Mouse (Mus musculus) left cerebral cortex, postnatal 4 days (tissue): ENCODE results near the gene Mgat1. TPM values are rescaled to one million over a fixed set of nuclear protein-coding genes. Genes with fewer than 3 reads are reported as not detected.
"Not testable (repeated sequence)": the region's sequence is repeated elsewhere in the genome, so short reads cannot be mapped to it uniquely, and the experiment has no call there.

Source experiments
- DNase-seq: peaks from one replicate; pipeline ENCODE4 v3.0.0-alpha.2; 2022
- intact Hi-C: fragments of 180-260 bp; cut with DNase I; formaldehyde crosslinking; loops from one replicate; pipeline ENCODE4 v1.15.1; 2025
- total RNA-seq, 2 experiments: library from RNA; stranded (reverse); gene quantifications; 2 replicates each; pipeline ENCODE4 v1.2.3; 2021

Gene Mgat1
- total RNA-seq, 2 experiments from 2014 or later, result 54.4 to 58.7 TPM

DNA sequence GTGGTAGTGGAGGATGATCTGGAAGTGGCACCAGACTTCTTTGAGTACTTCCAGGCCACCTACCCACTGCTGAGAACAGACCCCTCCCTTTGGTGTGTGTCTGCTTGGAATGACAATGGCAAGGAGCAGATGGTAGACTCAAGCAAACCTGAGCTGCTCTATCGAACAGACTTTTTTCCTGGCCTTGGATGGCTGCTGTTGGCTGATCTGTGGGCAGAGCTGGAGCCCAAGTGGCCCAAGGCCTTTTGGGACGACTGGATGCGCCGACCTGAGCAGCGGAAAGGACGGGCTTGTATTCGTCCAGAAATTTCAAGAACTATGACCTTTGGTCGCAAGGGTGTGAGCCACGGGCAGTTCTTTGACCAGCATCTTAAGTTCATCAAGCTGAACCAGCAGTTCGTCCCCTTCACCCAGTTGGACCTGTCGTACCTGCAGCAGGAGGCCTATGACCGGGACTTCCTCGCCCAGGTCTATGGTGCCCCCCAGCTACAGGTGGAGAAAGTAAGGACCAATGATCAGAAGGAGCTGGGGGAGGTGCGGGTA, 17.4 kb downstream of the Mgat1 start:
- DNase-seq, result no peak
- intact Hi-C loops, result no loop called here

GRCm38 (mm10) chr11:49262286-49262685, 18.3 kb downstream of the Mgat1 start:
- DNase-seq, result no peak
- intact Hi-C loops, result no loop called here

- intact Hi-C loops, result no loop called here
- DNase-seq, result no peak
These were observed 19.2 kb downstream of the Mgat1 start for GRCm38 (mm10) chr11:49263149-49263548.

DNA sequence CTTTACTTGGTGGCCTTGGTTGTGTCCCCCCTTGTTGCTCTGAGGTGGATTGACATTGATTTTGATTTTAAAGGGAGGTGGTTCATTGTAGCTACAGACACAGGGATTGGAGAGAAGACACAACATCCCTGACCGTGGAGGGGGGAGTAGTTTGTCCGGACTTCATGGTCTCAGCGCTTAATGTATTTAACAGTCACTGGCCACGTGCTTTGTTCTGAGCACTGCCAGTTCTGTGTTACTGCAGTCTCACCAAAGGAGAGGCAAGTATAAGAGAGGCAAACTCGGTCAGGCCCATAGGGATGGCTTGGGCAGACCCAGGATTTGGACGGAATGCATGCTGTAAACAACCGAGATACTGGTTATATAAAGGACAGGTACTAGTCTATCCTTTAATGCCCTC, 20.1 kb downstream of the Mgat1 start:
- intact Hi-C loops, result no loop called here
- DNase-seq, result no peak

GRCm38 (mm10) chr11:49264622-49265021, 20.6 kb downstream of the Mgat1 start:
- intact Hi-C loops, result loop anchor here (5.0 kb wide), 1 partner anchor 392 kb away; the partner anchor contains the start of gene Irgm1
- DNase-seq, result no peak

DNA sequence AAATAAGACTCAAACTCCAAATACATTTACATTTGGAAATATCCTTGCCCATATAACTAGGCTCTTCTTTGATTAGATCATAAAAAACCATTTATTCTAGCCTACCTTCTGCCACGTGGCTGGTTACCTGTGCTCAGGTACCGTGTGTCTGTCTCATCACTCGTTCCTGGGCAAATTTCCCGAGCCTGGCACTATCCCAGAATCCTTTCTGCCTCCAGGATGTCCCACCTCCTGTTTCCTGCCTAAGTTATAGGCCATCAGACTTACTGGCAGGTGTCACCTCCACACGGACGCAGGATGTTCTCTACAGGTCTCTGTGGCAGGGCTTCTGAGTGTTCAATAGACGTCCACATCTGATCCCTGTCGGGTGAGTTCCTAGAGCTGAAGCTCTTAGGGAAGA, 21.1 kb downstream of the Mgat1 start:
- intact Hi-C loops, result loop anchor here (5.0 kb wide), 1 partner anchor 393 kb away; the partner anchor contains the start of gene Irgm1
- DNase-seq, result no peak

DNA sequence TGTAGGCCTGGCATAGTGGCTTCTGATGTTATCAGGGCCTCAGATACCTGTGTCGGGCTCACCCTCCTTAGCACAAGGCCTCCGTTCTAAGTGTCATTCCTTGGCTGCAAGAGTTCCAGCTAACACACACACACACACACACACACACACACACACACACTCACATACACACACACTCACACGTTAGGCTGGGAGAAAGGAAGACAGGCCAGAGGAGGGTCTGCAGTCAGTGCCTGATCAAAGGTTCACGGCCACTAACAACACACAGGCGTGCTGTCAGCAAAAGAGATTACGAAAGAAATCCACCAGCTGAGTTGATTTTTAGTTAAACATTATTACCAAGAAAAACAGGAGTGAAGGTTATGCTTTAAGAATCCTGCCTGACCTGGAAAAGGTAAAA, 22.7 kb downstream of the Mgat1 start:
- DNase-seq, result no peak
- intact Hi-C loops, result loop anchor here (5.0 kb wide), 1 partner anchor 394 kb away; the partner anchor contains the start of gene Irgm1

GRCm38 (mm10) chr11:49267316-49267715, 23.3 kb downstream of the Mgat1 start:
- no peak for DNase-seq
- intact Hi-C loops, result loop anchor here (5.0 kb wide), 1 partner anchor 395 kb away; the partner anchor contains the start of gene Irgm1

DNA sequence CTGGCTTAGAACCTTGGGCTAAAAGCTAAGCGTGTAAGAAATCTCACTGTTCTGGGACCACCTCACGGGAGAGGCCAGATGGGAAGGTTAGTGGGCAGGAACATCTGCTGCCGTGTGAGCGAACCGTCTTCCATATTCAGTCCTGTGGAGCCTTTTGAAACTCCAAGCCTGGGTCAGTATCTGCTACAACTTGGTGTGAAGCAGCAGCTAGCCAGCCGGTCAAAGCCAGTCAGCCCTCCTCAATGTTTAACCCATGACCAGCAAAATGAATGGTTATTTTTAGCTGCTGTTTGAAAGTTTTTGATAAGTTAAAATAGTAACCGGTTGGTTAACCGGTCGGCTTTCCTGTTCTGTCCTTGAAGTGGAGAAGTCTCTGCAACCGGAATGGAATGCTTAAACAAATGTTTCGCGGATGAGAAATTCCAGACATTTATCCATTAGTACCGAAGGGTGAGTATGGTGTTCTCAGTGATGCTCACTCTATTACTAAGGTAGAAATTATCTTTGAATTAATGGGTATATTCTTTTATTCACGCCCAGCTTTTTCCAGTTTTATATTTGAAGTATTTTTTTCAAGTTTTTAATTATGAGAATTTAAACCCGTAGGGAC, 24.1 kb downstream of the Mgat1 start:
- no peak for DNase-seq
- intact Hi-C loops, result loop anchor here (5.0 kb wide), 1 partner anchor 396 kb away; the partner anchor contains the start of gene Irgm1

- no peak for DNase-seq
- intact Hi-C loops, result loop anchor here (5.0 kb wide), 2 partner anchors 82 to 397 kb away; partner anchors contain the start of genes Btnl9 and Irgm1
These were observed 25.8 kb downstream of the Mgat1 start for GRCm38 (mm10) chr11:49269761-49270160.

DNA sequence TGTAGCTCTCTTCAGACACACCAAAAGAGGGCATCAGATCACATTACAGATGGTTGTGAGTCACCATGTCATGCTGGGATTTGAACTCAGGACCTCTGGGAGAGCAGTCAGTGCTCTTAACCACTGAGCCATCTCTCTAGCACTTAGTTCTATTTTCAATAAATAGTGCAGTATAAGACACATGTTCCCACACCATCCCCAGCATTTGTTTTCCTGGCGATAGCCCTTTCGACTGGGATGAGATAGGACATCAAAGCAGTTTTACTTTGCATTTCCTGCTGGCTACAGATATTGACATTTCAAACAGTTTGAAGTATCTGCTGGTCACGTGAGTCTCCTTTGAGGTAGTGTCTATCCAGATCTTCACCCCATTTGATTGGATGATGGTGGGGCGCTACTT, 26.4 kb downstream of the Mgat1 start:
- no peak for DNase-seq
- intact Hi-C loops, result loop anchor here (5.0 kb wide), 1 partner anchor 83 kb away; the partner anchor contains the start of gene Btnl9

DNA sequence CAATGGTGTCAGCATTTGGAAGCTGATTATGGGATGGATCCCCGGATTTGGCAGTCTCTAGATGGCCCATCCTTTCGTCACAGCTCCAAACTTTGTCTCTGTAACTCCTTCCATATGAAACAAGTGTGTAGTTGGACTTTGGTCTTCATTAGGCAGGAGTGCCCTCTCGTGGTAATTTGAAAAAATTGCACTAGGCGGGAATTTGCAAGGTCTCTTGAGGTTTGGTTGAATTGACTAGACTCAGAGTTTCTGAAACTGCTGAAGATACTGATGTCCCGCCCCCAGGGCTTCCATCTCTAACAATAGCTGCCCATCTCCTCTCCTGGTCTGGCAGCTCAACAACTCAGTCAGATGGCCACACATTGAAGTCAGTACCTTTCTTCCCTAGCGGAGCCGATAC, 27.3 kb downstream of the Mgat1 start:
- no peak for DNase-seq

DNA sequence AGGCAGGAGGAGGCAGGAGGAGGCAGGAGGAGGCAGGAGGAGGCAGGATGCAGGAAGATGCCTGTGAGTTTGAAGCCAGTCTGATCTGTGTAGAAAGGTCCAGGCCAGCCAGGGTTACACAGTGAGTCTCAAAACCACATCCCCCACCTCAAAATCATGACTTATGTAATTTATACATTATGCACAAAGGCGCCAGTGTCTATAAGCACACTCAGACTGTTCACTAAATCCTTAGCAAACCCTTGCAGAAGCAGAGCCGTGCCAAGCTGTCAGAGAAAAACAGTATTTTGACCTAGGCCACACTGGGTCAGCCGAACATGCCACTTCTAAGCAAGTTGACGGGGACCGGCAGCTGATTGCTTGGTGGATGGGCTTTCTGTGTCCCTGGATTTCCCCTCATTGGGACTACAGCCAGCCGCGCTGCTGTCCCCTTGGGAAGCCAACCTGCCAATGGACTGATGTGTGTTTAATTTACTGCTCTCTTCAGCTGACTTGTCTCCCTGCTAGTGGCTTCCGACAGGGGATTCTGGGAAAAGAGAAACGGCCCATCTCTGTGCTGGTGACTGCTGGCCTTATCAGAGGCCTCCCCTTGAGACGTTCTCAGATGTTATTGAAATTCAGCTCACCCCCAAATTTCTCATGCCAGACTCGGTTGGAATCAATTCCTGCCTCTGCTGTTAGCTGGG, 30.0 kb downstream of the Mgat1 start:
- intact Hi-C loops, result loop anchor here (5.0 kb wide), 1 partner anchor 87 kb away; the partner anchor contains the start of gene Btnl9

More for the DNA sequence above, 27.3 kb downstream of the Mgat1 start:
- intact Hi-C loops, result loop anchor here (5.0 kb wide), 1 partner anchor 84 kb away; the partner anchor contains the start of gene Btnl9

GRCm38 (mm10) chr11:49278222-49278621, 34.2 kb downstream of the Mgat1 start, which contains the start of gene Olfr1393:
Gene Olfr1393, plus strand, starts transcription at chr11:49278304.
- intact Hi-C loops, result no loop called here
- DNase-seq, result no peak

More for the DNA sequence above, 30.0 kb downstream of the Mgat1 start:
- peak; percentile 60 for DNase-seq

DNA sequence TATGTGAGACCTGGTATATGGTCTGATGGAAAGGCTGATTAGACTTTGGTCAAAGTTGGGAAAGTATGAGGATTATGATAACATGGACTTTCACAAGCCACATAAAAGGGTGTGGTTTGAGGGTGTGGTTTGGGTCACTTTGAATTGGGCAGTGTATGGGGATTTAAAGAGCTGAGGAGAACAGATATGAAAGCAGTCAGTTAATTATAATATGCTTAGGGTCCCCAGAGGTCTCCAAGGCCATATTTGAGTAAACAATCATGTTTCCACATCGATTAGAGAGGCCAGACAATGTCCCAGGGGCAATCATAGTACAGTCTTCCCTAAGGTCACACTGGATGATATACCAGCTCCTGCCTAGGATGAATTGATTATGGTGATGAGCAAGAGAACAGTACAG, 41.0 kb downstream of the Mgat1 start, which contains the start of gene Olfr1392:
Gene Olfr1392, plus strand, starts transcription at position 301 of the 400 bp plus-strand sequence.
- DNase-seq, intact Hi-C loops: not testable (repeated sequence)

DNA sequence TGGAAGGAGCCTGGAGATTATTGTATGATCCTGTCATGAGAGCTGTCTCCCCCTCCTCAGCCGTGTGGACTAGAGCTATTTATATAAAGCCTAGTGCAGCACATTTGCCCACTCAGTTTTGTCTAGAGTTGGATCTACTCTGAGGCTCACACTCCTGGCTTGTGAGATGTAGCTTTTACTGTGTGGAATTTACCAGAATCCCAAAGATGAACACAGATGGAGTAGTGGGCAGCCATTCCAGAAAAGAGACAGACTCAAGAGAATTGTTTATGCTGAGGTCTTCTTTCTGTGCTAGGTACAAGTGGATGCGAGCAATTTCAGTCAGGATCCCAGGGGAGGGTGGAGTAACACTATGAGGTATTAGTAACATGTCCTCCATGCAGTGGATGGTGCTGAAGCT, 43.3 kb downstream of the Mgat1 start:
- DNase-seq, result no peak
- intact Hi-C loops, result no loop called here

DNA sequence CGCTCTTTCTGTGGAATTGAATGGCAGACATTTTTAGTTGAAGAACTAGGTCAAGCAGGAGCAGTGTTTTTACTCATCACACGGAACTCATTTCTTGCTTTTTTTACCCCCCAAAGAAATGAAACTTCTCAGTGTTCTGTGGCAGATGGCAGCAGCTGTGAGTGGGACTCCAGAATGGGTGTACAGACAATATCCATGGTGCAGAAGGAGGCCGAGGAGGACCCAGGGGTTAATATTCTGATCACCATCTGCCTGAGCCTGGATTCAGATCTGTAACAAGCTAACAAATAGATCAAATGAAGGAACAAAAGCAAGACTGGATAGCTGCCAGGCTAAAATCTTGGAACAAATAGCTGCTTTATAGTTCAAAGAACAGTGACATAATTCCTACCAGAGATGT, 48.8 kb downstream of the Mgat1 start:
- intact Hi-C loops, result no loop called here
- DNase-seq, result no peak

- intact Hi-C loops, result no loop called here
- no peak for DNase-seq
These were observed 60.5 kb downstream of the Mgat1 start, which contains the start of gene Olfr10 for GRCm38 (mm10) chr11:49304441-49304840. Gene Olfr10, plus strand, starts transcription at chr11:49304741.

DNA sequence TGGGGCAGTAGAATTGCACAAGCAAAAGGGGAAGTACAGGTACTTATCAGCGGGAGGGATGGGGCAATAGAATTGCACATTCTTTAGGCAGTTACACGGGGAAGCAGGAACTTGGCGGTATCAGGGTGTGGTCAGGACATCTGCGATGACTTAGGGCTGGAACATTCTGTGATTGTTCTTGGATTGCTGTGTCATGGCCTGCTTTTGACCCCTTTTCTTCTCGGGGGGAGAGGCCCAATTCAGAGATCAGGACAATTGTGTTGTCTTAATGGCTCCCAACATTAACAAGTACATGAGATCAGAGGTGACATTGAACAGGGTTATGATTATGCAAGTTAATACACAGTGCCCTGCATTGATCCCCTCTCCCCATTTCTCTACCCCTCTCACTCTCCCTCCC, 64.6 kb downstream of the Mgat1 start:
- DNase-seq, intact Hi-C loops: not testable (repeated sequence)
